Mouse (Mus musculus) macrophage (primary cell): ENCODE data around the gene Cacna1d. TPM values are rescaled to one million over a fixed set of nuclear protein-coding genes. Genes with fewer than 3 reads are reported as not detected.

ENCODE experiments used
- H3K27ac ChIP-seq: fragments of 350-480 bp; formaldehyde crosslinking; 2 replicates; pipeline ENCODE4 v1.9.0; 2021
- H3K36me3 ChIP-seq: fragments of 350-480 bp; formaldehyde crosslinking; 2 replicates; pipeline ENCODE4 v1.9.0; 2021; ENCODE audit errors: inconsistent target
- H3K4me3 ChIP-seq: fragments of 350-480 bp; formaldehyde crosslinking; 2 replicates; pipeline ENCODE4 v1.9.0; 2021; ENCODE audit errors: inconsistent target
- H3K79me2 ChIP-seq: fragments of 350-480 bp; formaldehyde crosslinking; 2 replicates; pipeline ENCODE4 v1.9.0; 2021; ENCODE audit errors: inconsistent target
- WGBS: methylation state at CpG from one replicate; pipeline ENCODE4 v1.1.7; 2026; ENCODE audit warnings: inconsistent platforms; ENCODE audit not compliant: missing documents; 5-methylcytosine and 5-hydroxymethylcytosine counted together
- polyA plus RNA-seq: library from polyadenylated mRNA; stranded (reverse); fragments of 250-400 nt; gene quantifications from 3 replicates; pipeline ENCODE4 v1.2.4, GENCODE M21; 2018; ENCODE audit warnings: inconsistent platforms

Gene Cacna1d
- polyA plus RNA-seq, 1 experiment from 2014 or later, result 2.5 TPM

GRCm38 (mm10) chr14:30271856-30272255, 219.4 kb downstream of the Cacna1d start:
- Histone ChIP-seq H3K36me3 (no peaks in the 10 kb centered on the region), H3K79me2 (no peaks in the 10 kb centered on the region), H3K27ac (no peak overlapping the region), H3K4me3 (no peak overlapping the region)
- WGBS, result 93% methylated on average over 7 of the region's 8 CpGs

GRCm38 (mm10) chr14:30270350-30270749, 220.9 kb downstream of the Cacna1d start:
- WGBS, result 92% methylated on average over 5 of the region's 5 CpGs
- H3K79me2 ChIP-seq, result no peaks in the 10 kb centered on the region
- no peak overlapping the region for H3K27ac ChIP-seq
- no peaks in the 10 kb centered on the region for H3K36me3 ChIP-seq
- H3K4me3 ChIP-seq, result no peak overlapping the region

GRCm38 (mm10) chr14:30265728-30266127, 225.5 kb downstream of the Cacna1d start:
- no peaks in the 10 kb centered on the region for H3K36me3 ChIP-seq
- no peaks in the 10 kb centered on the region for H3K79me2 ChIP-seq
- WGBS, result 52% methylated on average over 9 of the region's 9 CpGs
- H3K4me3 ChIP-seq, result no peak overlapping the region
- H3K27ac ChIP-seq, result no peak overlapping the region

GRCm38 (mm10) chr14:30261561-30262251, 229.5 kb downstream of the Cacna1d start:
- 97% methylated on average over 10 of the region's 10 CpGs for WGBS
- H3K27ac ChIP-seq, result no peak overlapping the region

GRCm38 (mm10) chr14:30257626-30258025, 233.6 kb downstream of the Cacna1d start:
- 56% methylated on average over 4 of the region's 4 CpGs for WGBS
- Histone ChIP-seq H3K79me2 (no peaks in the 10 kb centered on the region), H3K4me3 (no peak overlapping the region), H3K27ac (no peak overlapping the region), H3K36me3 (no peaks in the 10 kb centered on the region)

More at GRCm38 (mm10) chr14:30261561-30262251, 229.5 kb downstream of the Cacna1d start:
- no peak overlapping the region for H3K4me3 ChIP-seq
- H3K36me3 ChIP-seq, result no peaks in the 10 kb centered on the region
- H3K79me2 ChIP-seq, result no peaks in the 10 kb centered on the region

- WGBS, result 94% methylated on average over 4 of the region's 4 CpGs
- no peak overlapping the region for H3K4me3 ChIP-seq
- no peaks in the 10 kb centered on the region for H3K36me3 ChIP-seq
- no peaks in the 10 kb centered on the region for H3K79me2 ChIP-seq
- H3K27ac ChIP-seq, result no peak overlapping the region
Measured at GRCm38 (mm10) chr14:30256486-30256885, 234.8 kb downstream of the Cacna1d start.

- Histone ChIP-seq H3K27ac (no peak overlapping the region), H3K4me3 (no peak overlapping the region), H3K79me2 (no peaks in the 10 kb centered on the region), H3K36me3 (no peaks in the 10 kb centered on the region)
- 78% methylated on average over 12 of the region's 12 CpGs for WGBS
Measured at GRCm38 (mm10) chr14:30255701-30256400, 235.4 kb downstream of the Cacna1d start.

GRCm38 (mm10) chr14:30254776-30255175, 236.5 kb downstream of the Cacna1d start:
- H3K4me3 ChIP-seq, result no peak overlapping the region
- H3K27ac ChIP-seq, result no peak overlapping the region
- WGBS, result 91% methylated on average over 4 of the region's 4 CpGs
- H3K36me3 ChIP-seq, result no peaks in the 10 kb centered on the region
- no peaks in the 10 kb centered on the region for H3K79me2 ChIP-seq

GRCm38 (mm10) chr14:30252824-30253223, 238.4 kb downstream of the Cacna1d start:
- 85% methylated on average over 2 of the region's 2 CpGs for WGBS
- no peak overlapping the region for H3K4me3 ChIP-seq
- H3K36me3 ChIP-seq, result no peaks in the 10 kb centered on the region
- H3K27ac ChIP-seq, result no peak overlapping the region
- no peaks in the 10 kb centered on the region for H3K79me2 ChIP-seq

- no peaks in the 10 kb centered on the region for H3K36me3 ChIP-seq
- no peak overlapping the region for H3K27ac ChIP-seq
- no peaks in the 10 kb centered on the region for H3K79me2 ChIP-seq
- WGBS, result 57% methylated on average over 5 of the region's 5 CpGs
- no peak overlapping the region for H3K4me3 ChIP-seq
Measured at GRCm38 (mm10) chr14:30251351-30251750, 239.9 kb downstream of the Cacna1d start.

GRCm38 (mm10) chr14:30249591-30249990, 241.7 kb downstream of the Cacna1d start:
- no peaks in the 10 kb centered on the region for H3K36me3 ChIP-seq
- no peak overlapping the region for H3K27ac ChIP-seq
- no peaks in the 10 kb centered on the region for H3K79me2 ChIP-seq
- WGBS, result 54% methylated on average over 4 of the region's 4 CpGs
- no peak overlapping the region for H3K4me3 ChIP-seq

GRCm38 (mm10) chr14:30248811-30249210, 242.4 kb downstream of the Cacna1d start:
- no peaks in the 10 kb centered on the region for H3K79me2 ChIP-seq
- no peaks in the 10 kb centered on the region for H3K36me3 ChIP-seq
- 92% methylated on average over 4 of the region's 4 CpGs for WGBS
- no peak overlapping the region for H3K4me3 ChIP-seq
- H3K27ac ChIP-seq, result no peak overlapping the region

GRCm38 (mm10) chr14:30248121-30248520, 243.1 kb downstream of the Cacna1d start:
- 24% methylated on average over 8 of the region's 8 CpGs for WGBS
- Histone ChIP-seq H3K36me3 (no peaks in the 10 kb centered on the region), H3K27ac (no peak overlapping the region), H3K79me2 (no peaks in the 10 kb centered on the region), H3K4me3 (no peak overlapping the region)

GRCm38 (mm10) chr14:30247606-30248005, 243.6 kb downstream of the Cacna1d start:
- Histone ChIP-seq H3K4me3 (no peak overlapping the region), H3K79me2 (no peaks in the 10 kb centered on the region), H3K27ac (no peak overlapping the region), H3K36me3 (no peaks in the 10 kb centered on the region)
- WGBS, result 78% methylated on average over 4 of the region's 4 CpGs

- 62% methylated on average over 5 of the region's 5 CpGs for WGBS
- Histone ChIP-seq H3K79me2 (no peaks in the 10 kb centered on the region), H3K36me3 (no peaks in the 10 kb centered on the region), H3K27ac (no peak overlapping the region), H3K4me3 (no peak overlapping the region)
Measured at GRCm38 (mm10) chr14:30244776-30245175, 246.5 kb downstream of the Cacna1d start.
